Comparison of ENCODE assay signal across 27 mouse cellular contexts in the genomic region with DNA sequence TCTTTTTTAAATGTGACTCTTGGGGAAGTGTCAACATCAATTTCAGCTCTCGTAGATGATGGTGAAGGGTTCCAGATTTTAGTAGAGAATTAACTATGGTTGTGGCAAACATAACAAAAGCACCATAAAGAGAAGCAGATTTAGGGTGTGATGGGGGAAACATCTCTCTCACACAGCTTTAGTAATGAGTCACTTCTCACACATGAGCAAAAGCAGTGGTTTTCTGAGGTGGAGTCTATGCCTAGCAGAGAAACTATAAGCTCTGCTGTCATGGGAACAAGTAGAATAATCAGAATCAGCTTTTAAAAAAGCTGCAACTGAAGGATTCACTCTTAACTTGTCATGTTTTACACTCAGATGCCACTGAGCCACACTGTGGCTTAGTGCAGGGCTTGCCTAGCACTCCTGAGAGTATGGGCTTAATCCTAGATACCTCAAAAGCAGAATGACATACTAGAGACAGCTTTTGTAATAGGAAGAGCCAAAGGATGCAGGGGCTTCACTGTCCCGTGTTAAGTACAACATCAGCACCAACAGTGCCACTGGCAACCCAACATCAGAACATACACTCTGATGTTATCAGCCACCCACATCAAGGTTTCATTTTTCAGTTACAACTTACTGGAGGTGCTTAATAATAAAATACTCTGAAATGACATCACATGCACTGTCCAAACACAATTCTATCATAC. TPM values are rescaled to one million over a fixed set of nuclear protein-coding genes. Genes with fewer than 3 reads are reported as not detected.
A peak's percentile ranks its signal among the peaks of the same experiment; 100 is the strongest.
DNase-seq lines count a peak whose midpoint lies in the region; ATAC-seq and TF ChIP-seq lines count a peak whose summit lies in the region.
"Had no signal": no experiment of that assay in that cellular context is flagged by ENCODE, and none has a peak within 500 bp of the region (broad histone marks: within the 10 kb centered on the region; RNA-seq: fewer than 3 reads in every experiment).

No protein-coding gene starts in this region.

- TF ChIP-seq CTCF in embryonic fibroblast, embryonic 13.5 days (IDR thresholded peaks at IDR 0.05; ENCODE audit: borderline replicate concordance, insufficient read depth, low read length): no peak

- peak; percentile 71 for ATAC-seq in CD4-positive, CD25-positive, alpha-beta regulatory T cell, adult 4 months
- ATAC-seq in midbrain, embryonic 13.5 days: no peak
- ATAC-seq: forebrain, embryonic 16.5 days; intestine, postnatal 0 days had no signal

- H3K27me3 ChIP-seq in midbrain, embryonic 13.5 days: no peaks in the 10 kb centered on the region
- H3K27me3 ChIP-seq: embryonic facial prominence, embryonic 12.5 days; heart, embryonic 12.5 days; limb, embryonic 15.5 days; neural tube, embryonic 13.5 days had no signal

- peaks cover 21% of the 10 kb centered on the region for H3K36me3 ChIP-seq in midbrain, embryonic 13.5 days

- no peak overlapping the region for H3K4me2 ChIP-seq in midbrain, embryonic 13.5 days (replicated peaks)
- H3K4me2 ChIP-seq: embryonic facial prominence, embryonic 12.5 days; heart, embryonic 12.5 days; hindbrain, embryonic 14.5 days; limb, embryonic 15.5 days; liver, embryonic 15.5 days; midbrain, embryonic 11.5 days; neural tube, embryonic 13.5 days had no signal

- 74% methylated on average over 2 of the region's 2 CpGs for WGBS in midbrain, embryonic 13.5 days

- peaks cover 7% of the 10 kb centered on the region for H3K4me1 ChIP-seq in embryonic fibroblast, embryonic 13.5 days (ENCODE audit: control insufficient read depth, insufficient read depth, low read length)
- H3K4me1 ChIP-seq in midbrain, embryonic 13.5 days (replicated peaks): peaks cover 12% of the 10 kb centered on the region

- H3K4me3 ChIP-seq in embryonic fibroblast, embryonic 13.5 days (ENCODE audit: insufficient read depth, low read length): no peak overlapping the region
- H3K4me3 ChIP-seq in midbrain, embryonic 13.5 days (replicated peaks): no peak overlapping the region
- H3K4me3 ChIP-seq: embryonic facial prominence, embryonic 12.5 days; heart, embryonic 12.5 days; layer of hippocampus, adult 2 months; limb, embryonic 15.5 days; liver, embryonic 15.5 days; neural tube, embryonic 13.5 days had no signal

- no peak for TF ChIP-seq POLR2A in embryonic fibroblast, embryonic 13.5 days (IDR thresholded peaks at IDR 0.05; ENCODE audit: low read depth, low read length)

- H3K27ac ChIP-seq in embryonic fibroblast, embryonic 13.5 days (ENCODE audit: insufficient read depth, low read length): peak overlapping the region; percentile 29; the same call in 1 of the 2 replicates
- no peak overlapping the region for H3K27ac ChIP-seq in midbrain, embryonic 13.5 days
- H3K27ac ChIP-seq: embryonic facial prominence, embryonic 12.5 days; hindbrain, embryonic 14.5 days; layer of hippocampus, adult 2 months; limb, embryonic 15.5 days; liver, embryonic 15.5 days; macrophage; neural tube, embryonic 13.5 days had no signal

- H3K9me3 ChIP-seq in midbrain, embryonic 13.5 days: no peaks in the 10 kb centered on the region
- H3K9me3 ChIP-seq: embryonic facial prominence, embryonic 12.5 days; heart, embryonic 12.5 days; limb, embryonic 15.5 days; liver, embryonic 15.5 days; neural tube, embryonic 13.5 days had no signal

- intact Hi-C loops in left cerebral cortex, postnatal 36 days (cut with DNase I): no loop called here

- H3K9ac ChIP-seq in midbrain, embryonic 13.5 days (replicated peaks): no peak overlapping the region
- H3K9ac ChIP-seq: embryonic facial prominence, embryonic 12.5 days; heart, embryonic 12.5 days; hindbrain, embryonic 14.5 days; limb, embryonic 15.5 days; liver, embryonic 15.5 days; neural tube, embryonic 13.5 days had no signal

- peak; percentile 22 to 38 for DNase-seq in frontal cortex, adult 2 months (ENCODE audit: extremely low spot score in 1 of 2, low spot score in 1 of 2)
- DNase-seq in frontal cortex, postnatal 14 days (ENCODE audit: low spot score in 2 of 2): no peak
- peak; percentile 34 for DNase-seq in telencephalon, adult 2 months (ENCODE audit: low read depth, low spot score)
- no peak for DNase-seq in embryo, embryonic 10 days (ENCODE audit: low spot score)
- no peak for DNase-seq in left cerebral cortex, postnatal 36 days (ENCODE audit: low spot score in 2 of 2)
- DNase-seq: B cell, adult 2 months; cerebellum, adult 8-10 months; gastrocnemius, postnatal 10 days; heart, adult 11 months; kidney, postnatal 10 days; layer of hippocampus, postnatal 36 days; spleen, adult 18-20 months had no signal

RNA-seq across cellular contexts. Expression of a gene that starts 11.5 kb away (rescaled TPM):
- 4.8 and 5.0 TPM in 2 replicates for polyA plus RNA-seq in frontal cortex, adult 2 months (2012; rRNA removed)
- polyA plus RNA-seq in CD4-positive, CD25-positive, alpha-beta regulatory T cell, adult 4 months (2017; shearing (Covaris generic)): not detected
- 2.9 and 3.7 TPM in 2 replicates for polyA plus RNA-seq in embryonic fibroblast, embryonic 13.5 days (2011; ENCODE audit: insufficient read length, low read depth, missing spikeins)
- 1.7 and 1.9 TPM in 2 replicates for polyA plus RNA-seq in midbrain, embryonic 13.5 days (2015; fragmentation: Nextera tagmentation; extraction: Ambion mirVana)
- 1 to 10 TPM; 5.3 to 5.7 TPM for total RNA-seq in left cerebral cortex, postnatal 36 days (2021)
- total RNA-seq: monocyte, adult 5-6 weeks had no signal

RNA-seq across cellular contexts. Expression of a gene that starts 47.2 kb away (rescaled TPM):
- polyA plus RNA-seq in frontal cortex, adult 2 months (2012; rRNA removed): 34.3 and 36.8 TPM in 2 replicates
- polyA plus RNA-seq in CD4-positive, CD25-positive, alpha-beta regulatory T cell, adult 4 months (2017; shearing (Covaris generic)): 10 to 100 TPM; 24.2 to 24.5 TPM
- polyA plus RNA-seq in embryonic fibroblast, embryonic 13.5 days (2011; ENCODE audit: insufficient read length, low read depth, missing spikeins): 43.8 and 46.4 TPM in 2 replicates
- polyA plus RNA-seq in midbrain, embryonic 13.5 days (2015; fragmentation: Nextera tagmentation; extraction: Ambion mirVana): 30.4 and 31.2 TPM in 2 replicates
- 100 to 1,000 TPM; 103 to 107 TPM for total RNA-seq in left cerebral cortex, postnatal 36 days (2021)

Comparison
In these comparisons a context has a peak if more than half of its experiments do, and no peak if none do; other contexts are left out.
1. DNase-seq: peak in frontal cortex, adult 2 months (2 of 2) and telencephalon, adult 2 months (single experiment); none in frontal cortex, postnatal 14 days (0 of 2), embryo, embryonic 10 days (single experiment) and left cerebral cortex, postnatal 36 days (0 of 2).